10 mouse cellular contexts compared by ENCODE assay signal in genomic region chr4:138315781-138316180, GRCm38 (mm10). TPM values are rescaled to one million over a fixed set of nuclear protein-coding genes. Genes with fewer than 3 reads are reported as not detected.
DNase-seq lines count a peak whose midpoint lies in the region; ATAC-seq and TF ChIP-seq lines count a peak whose summit lies in the region.
"Had no signal": no experiment of that assay in that cellular context is flagged by ENCODE, and none has a peak within 500 bp of the region (broad histone marks: within the 10 kb centered on the region; RNA-seq: fewer than 3 reads in every experiment).

No protein-coding gene starts in this region.

- 71% methylated on average over 9 of the region's 9 CpGs for WGBS in forebrain, postnatal 0 days
- WGBS in forebrain, embryonic 13.5 days = 70% methylated on average over 9 of the region's 9 CpGs
- WGBS in lung, postnatal 0 days = 72% methylated on average over 9 of the region's 9 CpGs
- WGBS in small intestine, adult 2 months = 71% methylated on average over 9 of the region's 9 CpGs
- 29% methylated on average over 9 of the region's 9 CpGs for WGBS in cerebellum, adult 2 months

- ATAC-seq in forebrain, postnatal 0 days = no peak
- no peak for ATAC-seq in forebrain, embryonic 13.5 days
- ATAC-seq in lung, postnatal 0 days = no peak

- no peak for DNase-seq in forebrain, postnatal 0 days
- DNase-seq in lung, postnatal 0 days (ENCODE audit: low spot score) = peak; percentile 25
- DNase-seq in lung, postnatal 36 days = no peak
- no peak for DNase-seq in brain, embryonic 14.5 days (ENCODE audit: low read depth)
- DNase-seq in cerebellum, adult 2 months = no peak
- no peak for DNase-seq in left cerebral cortex, postnatal 36 days (ENCODE audit: low spot score in 2 of 2)

- TF ChIP-seq CTCF in forebrain, postnatal 0 days (IDR thresholded peaks at IDR 0.05; ENCODE audit: low read depth) = peak; percentile 61
- TF ChIP-seq CTCF in lung, postnatal 0 days (IDR thresholded peaks at IDR 0.05) = peak; percentile 64
- peak; percentile 49; the same call in 1 of the 2 replicates for TF ChIP-seq CTCF in brain, embryonic 14.5 days (IDR thresholded peaks at IDR 0.05; ENCODE audit: borderline replicate concordance, extremely low read depth, insufficient read depth, insufficient read length)
- TF ChIP-seq CTCF in small intestine, adult 2 months (IDR thresholded peaks at IDR 0.05; ENCODE audit: extremely low read depth, insufficient read length, insufficient replicate concordance, low read depth, low read length) = peak; percentile 57; the same call in 1 of the 2 replicates
- no peak for TF ChIP-seq CTCF in cerebellum, adult 2 months (IDR thresholded peaks at IDR 0.05; ENCODE audit: borderline replicate concordance, insufficient read depth, low read depth, low read length)

- no peaks in the 10 kb centered on the region for H3K4me1 ChIP-seq in forebrain, postnatal 0 days (ENCODE audit: insufficient read depth)
- no peaks in the 10 kb centered on the region for H3K4me1 ChIP-seq in forebrain, embryonic 13.5 days
- no peaks in the 10 kb centered on the region for H3K4me1 ChIP-seq in lung, postnatal 0 days (ENCODE audit: insufficient read depth, low read depth, low read length)
- H3K4me1 ChIP-seq in small intestine, adult 2 months (ENCODE audit: control insufficient read depth, insufficient read depth, insufficient read length, low read length) = no peaks in the 10 kb centered on the region
- no peaks in the 10 kb centered on the region for H3K4me1 ChIP-seq in cerebellum, adult 2 months (ENCODE audit: control insufficient read depth, insufficient read depth, low read length)

- H3K27me3 ChIP-seq in forebrain, postnatal 0 days (ENCODE audit: insufficient read depth, low read length) = no peaks in the 10 kb centered on the region
- H3K27me3 ChIP-seq in forebrain, embryonic 13.5 days = no peaks in the 10 kb centered on the region
- H3K27me3 ChIP-seq in lung, postnatal 0 days (replicated peaks; ENCODE audit: insufficient read depth, low read length) = no peaks in the 10 kb centered on the region
- H3K27me3 ChIP-seq in small intestine, adult 2 months (ENCODE audit: control insufficient read depth, insufficient read depth, low read length) = no peaks in the 10 kb centered on the region
- no peaks in the 10 kb centered on the region for H3K27me3 ChIP-seq in cerebellum, adult 2 months (ENCODE audit: control insufficient read depth, insufficient read depth, low read length)
- H3K27me3 ChIP-seq: heart, embryonic 15.5 days; megakaryocyte, embryonic 14.5 days had no signal

- no peak overlapping the region for H3K27ac ChIP-seq in forebrain, postnatal 0 days (ENCODE audit: low read depth, low read length)
- no peak overlapping the region for H3K27ac ChIP-seq in forebrain, embryonic 13.5 days
- H3K27ac ChIP-seq in lung, postnatal 0 days (ENCODE audit: low read length) = no peak overlapping the region
- no peak overlapping the region for H3K27ac ChIP-seq in small intestine, adult 2 months (ENCODE audit: insufficient read depth, low read depth, low read length)
- no peak overlapping the region for H3K27ac ChIP-seq in cerebellum, adult 2 months (ENCODE audit: insufficient read depth, low read length)
- H3K27ac ChIP-seq: heart, embryonic 15.5 days had no signal

- H3K36me3 ChIP-seq in forebrain, postnatal 0 days (ENCODE audit: insufficient read depth) = peaks cover 63% of the 10 kb centered on the region
- H3K36me3 ChIP-seq in forebrain, embryonic 13.5 days (ENCODE audit: poor library complexity, severe bottlenecking) = peaks cover 76% of the 10 kb centered on the region
- peaks cover 27% of the 10 kb centered on the region for H3K36me3 ChIP-seq in lung, postnatal 0 days (ENCODE audit: insufficient read depth, low read length)
- H3K36me3 ChIP-seq in small intestine, adult 2 months (ENCODE audit: control insufficient read depth, insufficient read depth, low read length) = peaks cover 46% of the 10 kb centered on the region

- no peak for TF ChIP-seq EP300 in lung, postnatal 0 days (IDR thresholded peaks at IDR 0.05)

- H3K9ac ChIP-seq in forebrain, postnatal 0 days = no peak overlapping the region
- no peak overlapping the region for H3K9ac ChIP-seq in forebrain, embryonic 13.5 days
- H3K9ac ChIP-seq in lung, postnatal 0 days (replicated peaks; ENCODE audit: low read depth) = no peak overlapping the region
- H3K9ac ChIP-seq: heart, embryonic 15.5 days had no signal

- H3K9me3 ChIP-seq in forebrain, postnatal 0 days (ENCODE audit: low read length) = no peaks in the 10 kb centered on the region
- no peaks in the 10 kb centered on the region; the same call in 1 of the 2 replicates for H3K9me3 ChIP-seq in forebrain, embryonic 13.5 days (replicated peaks)
- H3K9me3 ChIP-seq in lung, postnatal 0 days (ENCODE audit: low read length) = no peaks in the 10 kb centered on the region
- H3K9me3 ChIP-seq: heart, embryonic 15.5 days had no signal

- intact Hi-C loops in left cerebral cortex, postnatal 36 days (cut with DNase I) = no loop called here

- no peak for TF ChIP-seq POLR2A in brain, embryonic 14.5 days (IDR thresholded peaks at IDR 0.05; ENCODE audit: borderline replicate concordance, extremely low read depth, insufficient read depth, insufficient read length, poor library complexity, severe bottlenecking)
- TF ChIP-seq POLR2A in small intestine, adult 2 months (IDR thresholded peaks at IDR 0.05; ENCODE audit: low read depth, low read length) = no peak
- no peak for TF ChIP-seq POLR2A in cerebellum, adult 2 months (IDR thresholded peaks at IDR 0.05; ENCODE audit: borderline replicate concordance, insufficient read depth, low read length)

- no peak overlapping the region for H3K4me3 ChIP-seq in forebrain, postnatal 0 days (ENCODE audit: low read depth, low read length)
- H3K4me3 ChIP-seq in forebrain, embryonic 13.5 days = no peak overlapping the region
- no peak overlapping the region for H3K4me3 ChIP-seq in lung, postnatal 0 days (ENCODE audit: low read depth, low read length)
- H3K4me3 ChIP-seq in small intestine, adult 2 months (ENCODE audit: low read depth, low read length) = no peak overlapping the region
- H3K4me3 ChIP-seq in cerebellum, adult 2 months (replicated peaks; ENCODE audit: insufficient read depth, low read depth, low read length) = no peak overlapping the region
- H3K4me3 ChIP-seq: heart, embryonic 15.5 days; megakaryocyte, embryonic 14.5 days had no signal

- no peak overlapping the region for H3K4me2 ChIP-seq in forebrain, postnatal 0 days (ENCODE audit: low read depth)
- no peak overlapping the region for H3K4me2 ChIP-seq in forebrain, embryonic 13.5 days
- no peak overlapping the region for H3K4me2 ChIP-seq in lung, postnatal 0 days (replicated peaks; ENCODE audit: low read depth, low read length)
- H3K4me2 ChIP-seq: heart, embryonic 15.5 days had no signal

RNA-seq across cellular contexts. Expression of gene Pink1, which starts 10.3 kb away (rescaled TPM):
- total RNA-seq in forebrain, postnatal 0 days (2014; rRNA removed) = 224 and 230 TPM in 2 replicates
- polyA plus RNA-seq in forebrain, postnatal 0 days (2015; fragmentation: Nextera tagmentation; extraction: Ambion mirVana) = 152 TPM in 2 replicates
- 62.4 and 64.2 TPM in 2 replicates for polyA plus RNA-seq in forebrain, embryonic 13.5 days (2015; fragmentation: Nextera tagmentation; extraction: Ambion mirVana)
- polyA plus RNA-seq in lung, postnatal 0 days (2015; fragmentation: Nextera tagmentation; extraction: Ambion mirVana) = 129 and 144 TPM in 2 replicates
- 87.9 and 92.7 TPM in 2 replicates for polyA plus RNA-seq in brain, embryonic 14.5 days (2012; rRNA removed)
- polyA plus RNA-seq in small intestine, adult 2 months (2012; rRNA removed) = 54.9 and 134 TPM in 2 replicates
- polyA plus RNA-seq in cerebellum, adult 2 months (2012; rRNA removed) = 404 and 437 TPM in 2 replicates
- 100 to 1,000 TPM; 270 to 338 TPM for total RNA-seq in left cerebral cortex, postnatal 36 days (2021)

RNA-seq across cellular contexts. Expression of gene Ddost, which starts 11.3 kb away (rescaled TPM):
- total RNA-seq in forebrain, postnatal 0 days (2014; rRNA removed) = 160 and 184 TPM in 2 replicates
- 181 and 212 TPM in 2 replicates for polyA plus RNA-seq in forebrain, postnatal 0 days (2015; fragmentation: Nextera tagmentation; extraction: Ambion mirVana)
- polyA plus RNA-seq in forebrain, embryonic 13.5 days (2015; fragmentation: Nextera tagmentation; extraction: Ambion mirVana) = 176 and 192 TPM in 2 replicates
- 184 and 195 TPM in 2 replicates for polyA plus RNA-seq in lung, postnatal 0 days (2015; fragmentation: Nextera tagmentation; extraction: Ambion mirVana)
- polyA plus RNA-seq in brain, embryonic 14.5 days (2012; rRNA removed) = 152 and 167 TPM in 2 replicates
- 150 and 244 TPM in 2 replicates for polyA plus RNA-seq in small intestine, adult 2 months (2012; rRNA removed)
- polyA plus RNA-seq in cerebellum, adult 2 months (2012; rRNA removed) = 98.3 and 101 TPM in 2 replicates
- total RNA-seq in left cerebral cortex, postnatal 36 days (2021) = 10 to 100 TPM; 84.1 to 91.4 TPM

RNA-seq across cellular contexts. Expression of gene Cda, which starts 52.0 kb away (rescaled TPM):
- total RNA-seq in forebrain, postnatal 0 days (2014; rRNA removed) = 3.6 TPM in 2 replicates
- 3.2 and 4.9 TPM in 2 replicates for polyA plus RNA-seq in forebrain, postnatal 0 days (2015; fragmentation: Nextera tagmentation; extraction: Ambion mirVana)
- 1.9 and 2.2 TPM in 2 replicates for polyA plus RNA-seq in forebrain, embryonic 13.5 days (2015; fragmentation: Nextera tagmentation; extraction: Ambion mirVana)
- polyA plus RNA-seq in lung, postnatal 0 days (2015; fragmentation: Nextera tagmentation; extraction: Ambion mirVana) = 15.6 and 16.0 TPM in 2 replicates
- 1.9 and 3.2 TPM in 2 replicates for polyA plus RNA-seq in brain, embryonic 14.5 days (2012; rRNA removed)
- 218 and 419 TPM in 2 replicates for polyA plus RNA-seq in small intestine, adult 2 months (2012; rRNA removed)
- 12.6 and 15.4 TPM in 2 replicates for polyA plus RNA-seq in cerebellum, adult 2 months (2012; rRNA removed)
- 1 to 10 TPM; 3.5 to 3.7 TPM for total RNA-seq in left cerebral cortex, postnatal 36 days (2021)

Comparison
In these comparisons a context has a peak if more than half of its experiments do, and no peak if none do; other contexts are left out.
1. RNA of gene Cda, which starts 52.0 kb away (polyA plus RNA-seq): 218 to 419 TPM in small intestine, adult 2 months; 15.6 to 16.0 TPM in lung, postnatal 0 days, 12.6 to 15.4 TPM in cerebellum, adult 2 months, 3.2 to 4.9 TPM in forebrain, postnatal 0 days, 1.9 to 3.2 TPM in brain, embryonic 14.5 days and 1.9 to 2.2 TPM in forebrain, embryonic 13.5 days; every median in the first group is over 10 times any median in the second.